Mouse (Mus musculus) MEL (cell line): ENCODE results near the gene Sds. TPM values are rescaled to one million over a fixed set of nuclear protein-coding genes. Genes with fewer than 3 reads are reported as not detected.
A peak's percentile ranks its signal among the peaks of the same experiment; 100 is the strongest.
"Not testable (repeated sequence)": the region's sequence is repeated elsewhere in the genome, so short reads cannot be mapped to it uniquely, and the experiment has no call there.

ENCODE experiments used
- DNase-seq: peaks from one replicate; pipeline ENCODE4 v3.0.0; 2011; ENCODE audit warnings: low read depth, low spot score
- H3K27ac ChIP-seq: 2 replicates; pipeline ENCODE4 v1.5.1; 2012; ENCODE audit warnings: low read depth, mild to moderate bottlenecking, control low read depth, low read length, moderate library complexity; ENCODE audit not compliant: control insufficient read depth
- H3K27me3 ChIP-seq, 2 experiments: fragments of 150-350 bp in 1 of 2; sonication (generic) in 1 of 2; 2 replicates each; pipeline ENCODE4 v1.6.1; 2012; ENCODE audit warnings: low read length in 2 of 2, mild to moderate bottlenecking in 2 of 2, improper control_type of control experiment in 1 of 2, moderate library complexity in 1 of 2; ENCODE audit not compliant: insufficient read depth in 2 of 2, control insufficient read depth in 1 of 2
- H3K36me3 ChIP-seq, 2 experiments: 2 replicates each; pipeline ENCODE4 v1.6.1; 2012 to 2014; ENCODE audit warnings: low read length in 2 of 2, improper control_type of control experiment in 1 of 2, inconsistent platforms in 1 of 2, mild to moderate bottlenecking in 1 of 2; ENCODE audit not compliant: insufficient read depth in 2 of 2, control insufficient read depth in 1 of 2
- H3K4me1 ChIP-seq, 2 experiments: fragments of 150-350 bp in 1 of 2; sonication (generic) in 1 of 2; 2 replicates each; pipeline ENCODE4 v1.6.1; 2012; ENCODE audit warnings: low read length in 2 of 2, improper control_type of control experiment in 1 of 2, mild to moderate bottlenecking in 1 of 2; ENCODE audit not compliant: insufficient read depth in 2 of 2, control insufficient read depth in 1 of 2
- H3K4me3 ChIP-seq, 2 experiments: fragments of 150-350 bp in 1 of 2; sonication (generic) in 1 of 2; 2 replicates each; pipeline ENCODE4 v1.5.1; 2012; ENCODE audit warnings: low read depth in 2 of 2, low read length in 2 of 2, mild to moderate bottlenecking in 2 of 2, moderate library complexity in 2 of 2, control low read depth in 1 of 2, improper control_type of control experiment in 1 of 2; ENCODE audit not compliant: control insufficient read depth in 1 of 2, insufficient read depth in 1 of 2
- H3K79me2 ChIP-seq: 2 replicates; pipeline ENCODE4 v1.6.1; 2012; ENCODE audit warnings: mild to moderate bottlenecking, low read length, moderate library complexity; ENCODE audit not compliant: control insufficient read depth, poor library complexity, insufficient read depth
- H3K9ac ChIP-seq: 2 replicates; pipeline ENCODE4 v1.6.1; 2012; ENCODE audit warnings: low read depth, mild to moderate bottlenecking, control low read depth, low read length, moderate library complexity; ENCODE audit not compliant: control insufficient read depth, poor library complexity, severe bottlenecking
- H3K9me3 ChIP-seq: fragments of 150-350 bp; sonication (generic); replicated peaks from 2 replicates; pipeline ENCODE4 v1.6.1; 2012; ENCODE audit warnings: mild to moderate bottlenecking, low read length, improper control_type of control experiment, moderate library complexity; ENCODE audit not compliant: insufficient read depth
- CHD1 ChIP-seq: IDR thresholded peaks from 2 replicates; pipeline ENCODE4 v1.6.1; 2012; ENCODE audit warnings: low read depth, mild to moderate bottlenecking, inconsistent platforms, low read length, improper control_type of control experiment
- CTCF ChIP-seq, 3 experiments: IDR thresholded peaks in 2 of 3; conservative IDR thresholded peaks in 1 of 3; 2 replicates each; pipeline ENCODE4 v1.5.1; 2011 to 2012; ENCODE audit warnings: low read length in 3 of 3, low read depth in 2 of 3, mild to moderate bottlenecking in 2 of 3, improper control_type of control experiment in 1 of 3, inconsistent platforms in 1 of 3, mixed read lengths in 1 of 3, moderate library complexity in 1 of 3; ENCODE audit not compliant: control insufficient read depth in 1 of 3, insufficient read depth in 1 of 3, poor library complexity in 1 of 3, severe bottlenecking in 1 of 3
- EP300 ChIP-seq, 2 experiments: IDR thresholded peaks; 2 replicates each; pipeline ENCODE4 v1.6.1; 2011; ENCODE audit warnings: improper control_type of control experiment in 2 of 2, low read length in 2 of 2, low read depth in 1 of 2, mild to moderate bottlenecking in 1 of 2
- ETS1 ChIP-seq: IDR thresholded peaks from 2 replicates; pipeline ENCODE4 v1.6.1; 2012; ENCODE audit warnings: low read depth, mild to moderate bottlenecking, inconsistent platforms, low read length, improper control_type of control experiment, moderate library complexity
- GABPA ChIP-seq: IDR thresholded peaks from 2 replicates; pipeline ENCODE4 v1.6.1; 2012; ENCODE audit warnings: low read depth, mild to moderate bottlenecking, inconsistent platforms, low read length, improper control_type of control experiment, moderate library complexity
- MAZ ChIP-seq: IDR thresholded peaks from 2 replicates; pipeline ENCODE4 v1.6.1; 2012; ENCODE audit warnings: low read depth, mild to moderate bottlenecking, inconsistent platforms, low read length, improper control_type of control experiment
- MEF2A ChIP-seq: IDR thresholded peaks from 2 replicates; pipeline ENCODE4 v1.6.1; 2014; ENCODE audit warnings: low read depth, mild to moderate bottlenecking, inconsistent platforms, low read length, improper control_type of control experiment; ENCODE audit not compliant: poor library complexity, insufficient replicate concordance, severe bottlenecking; ENCODE audit errors: extremely low read depth
- MXI1 ChIP-seq: IDR thresholded peaks from 2 replicates; pipeline ENCODE4 v1.6.1; 2011; ENCODE audit warnings: mild to moderate bottlenecking, low read depth, low read length, improper control_type of control experiment
- POLR2AphosphoS2 ChIP-seq: IDR thresholded peaks from 2 replicates; pipeline ENCODE4 v1.6.1; 2011; ENCODE audit warnings: low read length, improper control_type of control experiment
- POLR2AphosphoS5 ChIP-seq: IDR thresholded peaks from 2 replicates; pipeline ENCODE4 v1.6.1; 2012; ENCODE audit warnings: low read depth, borderline replicate concordance, mild to moderate bottlenecking, inconsistent platforms, low read length, moderate library complexity, mixed read lengths
- SIN3A ChIP-seq: IDR thresholded peaks from 2 replicates; pipeline ENCODE4 v1.6.1; 2012; ENCODE audit warnings: low read length, improper control_type of control experiment, inconsistent platforms
- USF1 ChIP-seq: IDR thresholded peaks from 2 replicates; pipeline ENCODE4 v1.6.1; 2014; ENCODE audit warnings: low read depth, mild to moderate bottlenecking, inconsistent platforms, low read length, improper control_type of control experiment, moderate library complexity
- USF2 ChIP-seq, 2 experiments: IDR thresholded peaks; 2 replicates each; pipeline ENCODE4 v1.6.1; 2011 to 2012; ENCODE audit warnings: improper control_type of control experiment in 2 of 2, low read length in 2 of 2, borderline replicate concordance in 1 of 2, inconsistent platforms in 1 of 2, low read depth in 1 of 2, mild to moderate bottlenecking in 1 of 2; ENCODE audit not compliant: insufficient read depth in 1 of 2
- polyA plus RNA-seq, 2 experiments: library from polyadenylated mRNA; stranded (reverse) in 1 of 2; unstranded in 1 of 2; fragments of >175 nt in 1 of 2; fragments of >200 nt in 1 of 2; gene quantifications; 2 replicates each; pipeline versions ENCODE4 v1.2.1 to v1.2.4; 2012; ENCODE audit warnings: low replicate concordance in 2 of 2, low read depth in 1 of 2; ENCODE audit not compliant: insufficient read length in 2 of 2, insufficient read depth in 1 of 2, missing spikeins in 1 of 2
- total RNA-seq: library from RNA; depleted of rRNA; stranded (reverse); fragments of 300-350 nt; gene quantifications from 2 replicates; pipeline ENCODE4 v1.2.3, GENCODE M21; 2012

The Sds gene
- total and polyA plus RNA-seq, 3 experiments = 0.17 TPM; not detected in 2

DNA sequence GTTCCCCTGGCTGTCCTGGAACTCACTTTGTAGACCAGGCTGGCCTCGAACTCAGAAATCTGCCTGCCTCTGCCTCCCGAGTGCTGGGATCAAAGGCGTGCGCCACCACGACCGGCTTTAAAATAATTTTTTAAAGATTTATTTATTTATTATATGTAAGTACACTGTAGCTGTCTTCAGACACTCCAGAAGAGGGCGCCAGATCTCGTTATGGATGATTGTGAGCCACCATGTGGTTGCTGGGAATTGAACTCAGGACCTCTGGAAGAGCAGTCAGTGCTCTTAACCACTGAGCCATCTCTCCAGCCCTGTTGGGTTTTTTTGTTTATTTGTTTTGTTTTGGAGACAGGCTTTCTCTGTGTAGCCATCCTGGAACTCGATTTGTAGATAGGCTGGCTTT lies 24.3 kb downstream of the Sds start:
- not testable (repeated sequence) for H3K36me3 ChIP-seq, H3K9ac ChIP-seq, H3K27me3 ChIP-seq, H3K27ac ChIP-seq, DNase-seq, H3K9me3 ChIP-seq, H3K4me3 ChIP-seq, H3K4me1 ChIP-seq
- TF ChIP-seq CTCF (IDR thresholded peaks at IDR 0.05 in 2 of 3, conservative IDR thresholded peaks at IDR 0.05 in 1 of 3; ENCODE audit: control insufficient read depth in 1 of 3, insufficient read depth in 1 of 3, low read depth in 2 of 3, low read length in 3 of 3, poor library complexity in 1 of 3, severe bottlenecking in 1 of 3) = peak in 1 of 3 experiments; percentile 13; a peak in 2 of 6 replicates
- peaks cover 13% of the 10 kb centered on the region for H3K79me2 ChIP-seq

DNA sequence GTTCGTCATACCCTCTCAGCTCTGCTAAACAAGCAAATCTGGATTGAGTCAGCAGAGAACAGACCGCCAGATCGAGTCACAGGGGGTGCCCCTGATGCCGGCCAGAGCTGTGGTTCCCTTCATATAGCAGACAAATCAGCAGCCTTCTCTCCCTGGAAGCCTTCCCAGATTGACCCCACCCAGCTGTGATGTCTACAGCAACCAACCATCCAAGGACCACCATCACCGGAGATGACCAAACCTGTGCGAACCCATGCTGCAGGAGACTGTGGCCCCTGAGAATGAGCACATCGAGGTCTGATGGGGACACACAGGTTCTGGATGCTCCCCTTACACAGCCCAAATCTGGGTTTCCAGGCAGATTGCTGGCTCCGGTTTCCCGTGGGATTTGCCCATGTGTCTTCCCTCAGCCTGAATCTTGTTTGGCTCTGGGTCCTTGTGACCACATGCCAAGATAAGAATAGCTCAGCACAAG lies 25.9 kb downstream of the Sds start:
- peak overlapping the region; percentile 88 for H3K9ac ChIP-seq
- H3K27ac ChIP-seq = no peak overlapping the region
- TF ChIP-seq MEF2A (no peak), ETS1 (no peak), USF1 (no peak), EP300 (IDR thresholded peaks at IDR 0.05; ENCODE audit: low read depth in 1 of 2, low read length in 2 of 2) (no peak), MXI1 (no peak), CHD1 (no peak), GABPA (no peak), POLR2AphosphoS2 (no peak), USF2 (IDR thresholded peaks at IDR 0.05; ENCODE audit: borderline replicate concordance in 1 of 2, insufficient read depth in 1 of 2, low read depth in 1 of 2, low read length in 2 of 2) (no peak), MAZ (no peak), SIN3A (no peak)

DNA sequence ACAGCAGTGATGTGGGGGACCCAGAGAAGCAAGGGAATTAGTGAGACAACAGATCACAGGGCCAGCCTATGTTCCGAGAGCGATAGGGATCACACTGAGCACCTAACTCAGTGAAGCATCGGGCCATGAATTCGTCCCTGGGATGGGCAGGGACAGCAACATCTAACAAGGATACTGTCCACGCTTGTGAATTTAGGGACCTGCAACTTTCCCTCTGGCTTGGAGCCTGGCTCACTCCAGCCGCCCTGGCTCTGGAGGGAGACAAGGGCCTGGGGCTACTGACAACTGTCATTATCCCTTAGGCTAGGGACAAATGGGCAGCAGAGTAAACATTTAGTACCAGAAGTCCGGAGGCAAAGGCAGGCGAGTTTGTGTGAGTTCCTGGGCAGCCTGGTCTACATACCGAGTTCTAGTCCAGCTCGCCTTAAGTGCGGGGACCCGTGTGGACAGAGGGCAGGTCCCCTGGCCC lies 26.4 kb downstream of the Sds start:
- peaks cover 0 to 4% of the 10 kb centered on the region in 2 experiments; a peak in 2 of 4 replicates for H3K36me3 ChIP-seq
- H3K4me1 ChIP-seq = peaks cover 0 to 10% of the 10 kb centered on the region in 2 experiments
- peak overlapping the region; percentile 88 for H3K9ac ChIP-seq
- H3K9me3 ChIP-seq = no peaks in the 10 kb centered on the region
- H3K27ac ChIP-seq = no peak overlapping the region
- H3K79me2 ChIP-seq = peaks cover 13% of the 10 kb centered on the region
- peak overlapping the region; percentile 83 to 98 for H3K4me3 ChIP-seq
- 0 out of 2 replicates have a peak, but pooled peaks have one; percentile 26 for TF ChIP-seq SIN3A
- TF ChIP-seq USF1 = no peak
- no peak for TF ChIP-seq POLR2AphosphoS5
- peak; percentile 47 for DNase-seq
- H3K27me3 ChIP-seq = no peaks in the 10 kb centered on the region

More for the DNA sequence above, 25.9 kb downstream of the Sds start:
- no peaks in the 10 kb centered on the region for H3K27me3 ChIP-seq
- H3K4me1 ChIP-seq = peaks cover 0 to 10% of the 10 kb centered on the region in 2 experiments
- H3K79me2 ChIP-seq = peaks cover 13% of the 10 kb centered on the region
- H3K9me3 ChIP-seq = no peaks in the 10 kb centered on the region
- H3K4me3 ChIP-seq = peak overlapping the region; percentile 83 to 98
- DNase-seq = no peak
- peaks cover 0 to 4% of the 10 kb centered on the region in 2 experiments; a peak in 2 of 4 replicates for H3K36me3 ChIP-seq
